Mouse (Mus musculus) testis, adult 2 months (tissue): Measurements from ENCODE around the gene Bbc3.

Experiments
- CTCF ChIP-seq: fragments of 200-500 bp; IDR thresholded peaks from 2 replicates; pipeline ENCODE4 v1.5.1; 2012; ENCODE audit warnings: low read depth, mild to moderate bottlenecking, inconsistent platforms, low read length, moderate library complexity; ENCODE audit not compliant: control insufficient read depth, insufficient read depth, insufficient replicate concordance
- POLR2A ChIP-seq: fragments of 200-500 bp; IDR thresholded peaks from 2 replicates; pipeline ENCODE4 v1.6.1; 2012; ENCODE audit warnings: low read depth, mild to moderate bottlenecking, inconsistent platforms, low read length, moderate library complexity; ENCODE audit not compliant: control insufficient read depth

- TF ChIP-seq CTCF (no peak), POLR2A (no peak)
These were observed 37.1 kb upstream of the Bbc3 start for GRCm38 (mm10) chr7:16271139-16271538.
